Mouse (Mus musculus) E14TG2a.4 (cell line): Measurements from ENCODE around the gene Pcyt1a.
A peak's percentile ranks its signal among the peaks of the same experiment; 100 is the strongest.

ENCODE experiments used
- H3K27me3 ChIP-seq: 2 replicates; pipeline ENCODE4 v1.6.1; 2014; ENCODE audit warnings: low read length, control low read depth; ENCODE audit not compliant: insufficient read depth
- H3K36me3 ChIP-seq: 2 replicates; pipeline ENCODE4 v1.6.1; 2014; ENCODE audit warnings: low read length, control low read depth; ENCODE audit not compliant: insufficient read depth
- H3K4me1 ChIP-seq: replicated peaks from 2 replicates; pipeline ENCODE4 v1.6.1; 2014; ENCODE audit warnings: low read depth, low read length, control low read depth
- H3K4me3 ChIP-seq: replicated peaks from 2 replicates; pipeline ENCODE4 v1.5.1; 2014; ENCODE audit warnings: mild to moderate bottlenecking, low read length
- H3K9me3 ChIP-seq: 2 replicates; pipeline ENCODE4 v1.6.1; 2014; ENCODE audit warnings: low read length, control low read depth
- CTCF ChIP-seq: conservative IDR thresholded peaks from 2 replicates; pipeline ENCODE4 v1.5.1; 2014; ENCODE audit warnings: low read length
- NANOG ChIP-seq: IDR thresholded peaks from 2 replicates; pipeline ENCODE4 v1.6.1; 2014; ENCODE audit warnings: borderline replicate concordance, low read length, mixed read lengths
- POU5F1 ChIP-seq: IDR thresholded peaks from 2 replicates; pipeline ENCODE4 v1.6.1; 2014; ENCODE audit warnings: low read length, borderline replicate concordance

Pcyt1a gene

GRCm38 (mm10) chr16:32511827-32512490, 81.2 kb downstream of the Pcyt1a start:
- no peaks in the 10 kb centered on the region for H3K36me3 ChIP-seq
- H3K4me1 ChIP-seq, result peaks cover 95% of the 10 kb centered on the region
- H3K27me3 ChIP-seq, result no peaks in the 10 kb centered on the region
- no peak for TF ChIP-seq CTCF
- no peak for TF ChIP-seq POU5F1
- no peak for TF ChIP-seq NANOG
- peak overlapping the region; percentile 32; the same call in 1 of the 2 replicates for H3K4me3 ChIP-seq
- H3K9me3 ChIP-seq, result peaks cover 21% of the 10 kb centered on the region

- Histone ChIP-seq H3K4me1 (peaks cover 95% of the 10 kb centered on the region), H3K36me3 (no peaks in the 10 kb centered on the region), H3K9me3 (peaks cover 21% of the 10 kb centered on the region), H3K4me3 (peak overlapping the region; percentile 8; the same call in 1 of the 2 replicates), H3K27me3 (no peaks in the 10 kb centered on the region)
- no peak for TF ChIP-seq CTCF
- no peak for TF ChIP-seq POU5F1
- TF ChIP-seq NANOG, result no peak
These were observed 82.2 kb downstream of the Pcyt1a start for GRCm38 (mm10) chr16:32512921-32513320.

GRCm38 (mm10) chr16:32513401-32513800, 82.7 kb downstream of the Pcyt1a start:
- TF ChIP-seq CTCF, result no peak
- no peak for TF ChIP-seq POU5F1
- no peak for TF ChIP-seq NANOG
- H3K4me1 ChIP-seq, result peaks cover 95% of the 10 kb centered on the region
- peak overlapping the region; percentile 8; the same call in 1 of the 2 replicates for H3K4me3 ChIP-seq
- H3K36me3 ChIP-seq, result no peaks in the 10 kb centered on the region
- no peaks in the 10 kb centered on the region for H3K27me3 ChIP-seq
- peaks cover 21% of the 10 kb centered on the region for H3K9me3 ChIP-seq

- Histone ChIP-seq H3K4me3 (peak overlapping the region; percentile 5; the same call in 1 of the 2 replicates), H3K27me3 (no peaks in the 10 kb centered on the region), H3K36me3 (no peaks in the 10 kb centered on the region), H3K9me3 (peaks cover 21% of the 10 kb centered on the region), H3K4me1 (peaks cover 93% of the 10 kb centered on the region)
- no peak for TF ChIP-seq POU5F1
These were observed 83.2 kb downstream of the Pcyt1a start for GRCm38 (mm10) chr16:32513948-32514347.

- Histone ChIP-seq H3K36me3 (no peaks in the 10 kb centered on the region), H3K27me3 (no peaks in the 10 kb centered on the region), H3K9me3 (peaks cover 21% of the 10 kb centered on the region), H3K4me1 (peaks cover 91% of the 10 kb centered on the region), H3K4me3 (peak overlapping the region; percentile 63)
- TF ChIP-seq POU5F1, result no peak
- TF ChIP-seq CTCF, result no peak
- no peak for TF ChIP-seq NANOG
These were observed 85.6 kb downstream of the Pcyt1a start for GRCm38 (mm10) chr16:32516006-32516962.

- Histone ChIP-seq H3K27me3 (no peaks in the 10 kb centered on the region), H3K36me3 (no peaks in the 10 kb centered on the region), H3K4me1 (peaks cover 75% of the 10 kb centered on the region), H3K4me3 (no peak overlapping the region), H3K9me3 (peaks cover 9% of the 10 kb centered on the region)
- TF ChIP-seq CTCF, result no peak
- TF ChIP-seq NANOG, result no peak
- no peak for TF ChIP-seq POU5F1
These were observed 87.2 kb downstream of the Pcyt1a start for GRCm38 (mm10) chr16:32517785-32518481.

GRCm38 (mm10) chr16:32519656-32520371, 89.1 kb downstream of the Pcyt1a start:
- H3K27me3 ChIP-seq, result no peaks in the 10 kb centered on the region
- H3K4me3 ChIP-seq, result no peak overlapping the region
- no peak for TF ChIP-seq POU5F1
- no peak for TF ChIP-seq CTCF
- TF ChIP-seq NANOG, result no peak
- peaks cover 68% of the 10 kb centered on the region for H3K4me1 ChIP-seq
- no peaks in the 10 kb centered on the region for H3K9me3 ChIP-seq
- no peaks in the 10 kb centered on the region for H3K36me3 ChIP-seq
